Mouse (Mus musculus): ENCODE data around the gene Plscr4. TPM values are rescaled to one million over a fixed set of nuclear protein-coding genes. Genes with fewer than 3 reads are reported as not detected.

Plscr4 gene
- total and polyA plus RNA-seq, 2 experiments from 2014 or later, result 1.7 to 3.0 TPM

DNA sequence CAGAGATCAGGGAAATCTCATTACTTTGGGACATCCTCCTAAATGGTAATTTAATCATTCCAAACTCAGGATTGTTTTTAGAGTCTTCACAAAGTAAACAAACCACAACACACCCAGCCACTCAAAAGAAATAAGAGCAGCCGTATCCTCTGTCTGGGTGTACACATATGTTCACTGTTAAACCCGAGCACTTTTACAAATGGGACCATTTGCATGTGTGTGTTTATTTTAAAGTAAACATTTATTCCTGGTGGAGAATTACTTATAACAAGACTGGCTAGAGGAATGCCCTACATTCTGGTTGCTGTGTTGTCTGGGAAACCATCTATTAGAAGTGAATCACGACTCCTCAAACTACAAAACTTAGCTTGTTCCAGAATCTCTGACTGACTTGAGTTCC, 47.1 kb downstream of the Plscr4 start:
- no peak overlapping the region for H3K9ac ChIP-seq
- no peaks in the 10 kb centered on the region for H3K4me1 ChIP-seq (ENCODE audit: insufficient read depth)
- H3K9me3 ChIP-seq (ENCODE audit: low read length), result no peaks in the 10 kb centered on the region
- ATAC-seq, result no peak
- no peak overlapping the region for H3K4me3 ChIP-seq (ENCODE audit: low read depth, low read length)
- H3K4me2 ChIP-seq (ENCODE audit: low read depth), result no peak overlapping the region
- no peak for TF ChIP-seq CTCF (IDR thresholded peaks at IDR 0.05; ENCODE audit: low read depth)
- H3K27ac ChIP-seq (ENCODE audit: low read depth, low read length), result no peak overlapping the region
- 74% methylated on average over 3 of the region's 3 CpGs for WGBS
- no peaks in the 10 kb centered on the region for H3K27me3 ChIP-seq (ENCODE audit: insufficient read depth, low read length)
- H3K36me3 ChIP-seq (ENCODE audit: insufficient read depth), result no peaks in the 10 kb centered on the region
- DNase-seq, result no peak

DNA sequence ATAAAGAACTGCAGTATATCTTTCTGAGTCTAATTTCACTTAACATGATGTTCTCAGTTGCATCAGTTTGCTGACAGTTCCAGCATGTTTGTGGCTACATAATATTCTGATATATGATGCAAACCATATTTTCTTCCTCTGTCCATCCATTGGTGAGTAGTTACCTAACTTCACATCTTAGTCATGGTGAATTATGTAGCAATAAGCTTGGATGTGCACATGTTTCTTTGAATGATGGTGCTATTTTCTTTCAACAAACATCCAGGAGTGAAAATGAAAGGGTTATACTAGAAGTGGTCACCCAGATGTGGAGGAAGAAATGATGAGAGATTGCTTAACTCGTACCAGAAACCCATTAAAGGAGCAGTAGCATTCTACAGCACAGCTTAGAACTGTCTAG, 47.7 kb downstream of the Plscr4 start:
- no peak overlapping the region for H3K4me2 ChIP-seq (ENCODE audit: low read depth)
- TF ChIP-seq CTCF (IDR thresholded peaks at IDR 0.05; ENCODE audit: low read depth), result no peak
- no peak for DNase-seq
- ATAC-seq, result no peak
- H3K9me3 ChIP-seq (ENCODE audit: low read length), result no peaks in the 10 kb centered on the region
- 86% methylated on average over 1 of the region's 1 CpGs for WGBS
- H3K4me3 ChIP-seq (ENCODE audit: low read depth, low read length), result no peak overlapping the region
- H3K36me3 ChIP-seq (ENCODE audit: insufficient read depth), result no peaks in the 10 kb centered on the region
- H3K27me3 ChIP-seq (ENCODE audit: insufficient read depth, low read length), result no peaks in the 10 kb centered on the region
- no peaks in the 10 kb centered on the region for H3K4me1 ChIP-seq (ENCODE audit: insufficient read depth)
- no peak overlapping the region for H3K9ac ChIP-seq
- H3K27ac ChIP-seq (ENCODE audit: low read depth, low read length), result no peak overlapping the region

DNA sequence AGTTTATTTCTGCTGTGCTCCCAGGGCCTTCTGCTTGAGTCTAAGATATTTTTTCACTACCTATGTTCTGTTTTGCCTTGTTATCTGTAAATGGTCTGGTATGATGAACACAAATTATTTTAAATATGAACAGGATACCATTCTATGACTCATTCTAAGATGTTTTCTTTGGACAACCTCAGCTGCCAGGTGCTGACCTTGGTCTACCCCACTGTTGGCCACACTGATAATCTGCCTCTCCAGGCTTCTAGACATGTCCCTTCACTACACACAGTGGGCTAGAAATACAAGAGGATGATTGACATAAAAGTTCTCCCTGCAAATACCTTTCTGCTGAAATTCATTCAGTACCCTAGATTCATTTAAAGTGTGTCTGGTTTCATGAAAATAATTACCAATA, 54.5 kb downstream of the Plscr4 start:
- Histone ChIP-seq H3K27me3 (ENCODE audit: insufficient read depth, low read length) (no peaks in the 10 kb centered on the region), H3K36me3 (ENCODE audit: insufficient read depth) (no peaks in the 10 kb centered on the region), H3K9ac (no peak overlapping the region), H3K4me1 (ENCODE audit: insufficient read depth) (no peaks in the 10 kb centered on the region), H3K4me2 (ENCODE audit: low read depth) (no peak overlapping the region), H3K9me3 (ENCODE audit: low read length) (no peaks in the 10 kb centered on the region), H3K27ac (ENCODE audit: low read depth, low read length) (no peak overlapping the region), H3K4me3 (ENCODE audit: low read depth, low read length) (no peak overlapping the region)
- DNase-seq (no peak), ATAC-seq (no peak)
- TF ChIP-seq CTCF (IDR thresholded peaks at IDR 0.05; ENCODE audit: low read depth), result no peak

DNA sequence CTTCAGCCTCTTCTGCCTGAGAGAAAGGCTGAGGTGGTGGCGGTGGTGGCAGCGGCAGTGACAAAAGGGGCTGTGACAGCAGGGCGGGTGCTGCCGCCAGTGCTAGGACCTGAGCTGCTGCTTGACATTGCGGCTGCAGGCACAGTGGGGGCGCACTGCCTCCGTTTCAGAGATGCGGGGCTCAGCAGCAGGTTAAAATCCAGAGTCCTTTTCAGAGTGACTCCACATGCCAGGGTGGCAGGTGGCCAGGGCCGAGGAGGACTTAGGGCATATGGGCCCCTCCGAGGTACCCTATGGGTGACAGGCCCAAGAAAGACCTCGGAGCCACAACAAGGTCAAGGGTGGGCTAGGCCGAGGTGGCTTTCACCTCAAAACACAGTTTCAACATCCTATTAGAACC, 59.9 kb downstream of the Plscr4 start:
- TF ChIP-seq CTCF (IDR thresholded peaks at IDR 0.05; ENCODE audit: low read depth), result no peak
- Histone ChIP-seq H3K4me2 (ENCODE audit: low read depth) (no peak overlapping the region), H3K9ac (no peak overlapping the region), H3K36me3 (ENCODE audit: insufficient read depth) (no peaks in the 10 kb centered on the region), H3K4me3 (ENCODE audit: low read depth, low read length) (no peak overlapping the region), H3K9me3 (ENCODE audit: low read length) (0 out of 2 replicates have a peak, but pooled peaks cover 5% of the 10 kb centered on the region), H3K4me1 (ENCODE audit: insufficient read depth) (no peaks in the 10 kb centered on the region), H3K27me3 (ENCODE audit: insufficient read depth, low read length) (no peaks in the 10 kb centered on the region), H3K27ac (ENCODE audit: low read depth, low read length) (no peak overlapping the region)
- DNase-seq (no peak), ATAC-seq (no peak)
- WGBS, result 96% methylated on average over 12 of the region's 12 CpGs

DNA sequence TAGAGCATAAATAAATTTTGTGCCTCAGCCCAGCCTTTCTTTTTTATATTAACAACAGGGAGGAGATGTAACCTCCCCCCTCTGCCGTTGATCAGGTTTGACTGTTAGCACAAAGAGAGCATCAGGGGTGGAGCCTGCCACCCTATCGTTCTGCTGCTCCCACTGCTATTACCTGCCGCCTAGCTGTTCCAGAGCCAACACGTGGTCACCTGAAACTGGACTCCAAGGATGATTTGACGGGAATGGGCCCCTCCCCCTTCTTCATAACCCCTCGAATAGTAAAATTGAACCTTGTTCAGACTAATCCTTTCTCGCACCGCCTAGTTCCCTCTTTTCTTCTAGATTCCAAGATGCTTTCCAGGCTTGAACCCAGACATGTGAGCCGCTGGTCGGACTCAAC, 63.6 kb downstream of the Plscr4 start:
- Histone ChIP-seq H3K4me1 (ENCODE audit: insufficient read depth) (no peaks in the 10 kb centered on the region), H3K27ac (ENCODE audit: low read depth, low read length) (no peak overlapping the region), H3K27me3 (ENCODE audit: insufficient read depth, low read length) (no peaks in the 10 kb centered on the region), H3K9ac (no peak overlapping the region), H3K4me2 (ENCODE audit: low read depth) (no peak overlapping the region), H3K4me3 (ENCODE audit: low read depth, low read length) (no peak overlapping the region), H3K36me3 (ENCODE audit: insufficient read depth) (no peaks in the 10 kb centered on the region), H3K9me3 (ENCODE audit: low read length) (0 out of 2 replicates have a peak, but pooled peaks cover 5% of the 10 kb centered on the region)
- 87% methylated on average over 10 of the region's 10 CpGs for WGBS
- no peak for ATAC-seq
- TF ChIP-seq CTCF (IDR thresholded peaks at IDR 0.05; ENCODE audit: low read depth), result no peak
- DNase-seq, result no peak

DNA sequence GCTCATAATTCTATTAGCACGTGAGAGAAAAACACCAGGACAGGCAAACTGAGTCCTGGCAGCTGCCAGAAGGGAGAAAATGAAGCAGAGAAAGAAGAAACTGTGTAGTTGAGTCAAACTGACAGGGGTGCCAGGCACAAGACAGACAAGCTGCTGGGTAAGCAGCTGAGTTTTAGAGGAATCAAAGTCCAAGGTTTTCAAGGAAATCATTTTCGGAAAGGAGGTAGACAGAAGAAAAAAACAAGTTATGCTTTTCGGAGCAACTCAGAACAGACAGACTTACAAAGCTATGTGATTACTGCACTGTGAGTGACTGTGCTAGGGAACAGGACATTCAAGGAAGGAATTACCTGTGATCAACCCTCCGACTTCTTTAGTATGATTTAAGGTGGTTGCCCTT, 67.3 kb downstream of the Plscr4 start:
- no peak for ATAC-seq
- H3K27ac ChIP-seq (ENCODE audit: low read depth, low read length), result no peak overlapping the region
- no peak for TF ChIP-seq CTCF (IDR thresholded peaks at IDR 0.05; ENCODE audit: low read depth)
- WGBS, result 84% methylated on average over 4 of the region's 4 CpGs
- H3K27me3 ChIP-seq (ENCODE audit: insufficient read depth, low read length), result no peaks in the 10 kb centered on the region
- H3K9ac ChIP-seq, result no peak overlapping the region
- H3K4me2 ChIP-seq (ENCODE audit: low read depth), result no peak overlapping the region
- H3K36me3 ChIP-seq (ENCODE audit: insufficient read depth), result no peaks in the 10 kb centered on the region
- no peak overlapping the region for H3K4me3 ChIP-seq (ENCODE audit: low read depth, low read length)
- no peak for DNase-seq
- H3K4me1 ChIP-seq (ENCODE audit: insufficient read depth), result no peaks in the 10 kb centered on the region
- no peaks in the 10 kb centered on the region for H3K9me3 ChIP-seq (ENCODE audit: low read length)

DNA sequence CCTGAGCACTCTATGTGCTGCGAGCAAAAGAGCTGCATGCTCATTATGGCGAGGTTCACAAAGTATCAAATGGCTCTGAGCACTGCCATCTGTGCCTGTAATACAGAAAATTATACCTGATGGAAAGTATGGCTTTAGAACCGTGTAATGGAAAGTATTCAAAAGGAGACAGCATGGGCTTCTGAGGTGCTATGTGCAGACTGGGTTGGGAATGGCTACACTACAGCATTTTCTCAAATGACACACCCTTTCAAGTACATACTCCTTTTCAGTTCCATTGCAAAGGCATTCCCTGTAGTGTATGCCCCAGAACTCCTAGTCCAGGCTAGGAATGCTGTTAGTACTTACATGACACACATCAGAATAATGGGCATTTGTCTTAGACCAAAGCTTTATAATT, 72.9 kb downstream of the Plscr4 start:
- H3K27ac ChIP-seq (ENCODE audit: low read depth, low read length), result no peak overlapping the region
- no peak for ATAC-seq
- no peak for TF ChIP-seq CTCF (IDR thresholded peaks at IDR 0.05; ENCODE audit: low read depth)

DNA sequence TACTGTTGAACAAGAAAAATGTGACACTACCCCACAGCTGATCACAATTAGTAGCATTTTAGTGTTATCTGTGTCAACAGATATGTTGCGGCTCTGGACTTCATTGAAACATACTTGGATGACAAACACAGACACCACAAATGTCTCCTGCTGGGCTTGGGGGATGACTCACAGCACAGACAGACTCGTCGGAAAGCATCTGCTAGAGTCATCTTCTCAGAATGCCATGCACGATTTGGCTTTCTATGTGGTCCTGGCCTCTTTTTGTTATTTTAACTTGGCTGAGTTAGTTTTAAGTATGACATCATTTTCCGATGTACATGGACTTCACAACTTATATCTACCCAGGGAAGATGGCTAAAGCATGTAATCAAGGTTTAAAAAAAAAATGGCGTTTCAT, 80.6 kb downstream of the Plscr4 start:
- 36% methylated on average over 6 of the region's 6 CpGs for WGBS
- no peaks in the 10 kb centered on the region for H3K4me1 ChIP-seq (ENCODE audit: insufficient read depth)
- no peaks in the 10 kb centered on the region for H3K9me3 ChIP-seq (ENCODE audit: low read length)
- no peaks in the 10 kb centered on the region for H3K27me3 ChIP-seq (ENCODE audit: insufficient read depth, low read length)
- DNase-seq (peak; percentile 25), ATAC-seq (no peak)
- no peak overlapping the region for H3K9ac ChIP-seq
- H3K36me3 ChIP-seq (ENCODE audit: insufficient read depth), result no peaks in the 10 kb centered on the region
- H3K27ac ChIP-seq (ENCODE audit: low read depth, low read length), result no peak overlapping the region
- no peak overlapping the region for H3K4me2 ChIP-seq (ENCODE audit: low read depth)
- TF ChIP-seq CTCF (IDR thresholded peaks at IDR 0.05; ENCODE audit: low read depth), result no peak
- no peak overlapping the region for H3K4me3 ChIP-seq (ENCODE audit: low read depth, low read length)

More for the DNA sequence above, 72.9 kb downstream of the Plscr4 start:
- no peak overlapping the region for H3K4me3 ChIP-seq (ENCODE audit: low read depth, low read length)
- no peaks in the 10 kb centered on the region for H3K9me3 ChIP-seq (ENCODE audit: low read length)
- no peaks in the 10 kb centered on the region for H3K27me3 ChIP-seq (ENCODE audit: insufficient read depth, low read length)
- 60% methylated on average over 3 of the region's 3 CpGs for WGBS
- no peaks in the 10 kb centered on the region for H3K4me1 ChIP-seq (ENCODE audit: insufficient read depth)
- no peaks in the 10 kb centered on the region for H3K36me3 ChIP-seq (ENCODE audit: insufficient read depth)
- no peak overlapping the region for H3K9ac ChIP-seq
- no peak for DNase-seq
- H3K4me2 ChIP-seq (ENCODE audit: low read depth), result no peak overlapping the region

All from forebrain, postnatal 0 days (tissue).